Mouse (Mus musculus): ENCODE results near the gene Gm21973. TPM values are rescaled to one million over a fixed set of nuclear protein-coding genes. Genes with fewer than 3 reads are reported as not detected.

The Gm21973 gene
- total RNA-seq (2021), result not detected
- long read RNA-seq, experiment 1, result 0 reads
- long read RNA-seq, experiment 2, result 0 reads

- DNase-seq, result no peak
Observed at GRCm38 (mm10) chr15:10325080-10325479, at the start of gene Gm21973. TSS of gene Gm21973 (plus strand) at chr15:10325380.

- no peak for DNase-seq
Observed at GRCm38 (mm10) chr15:10276386-10276785, 48.8 kb upstream of the Gm21973 start.

GRCm38 (mm10) chr15:10277461-10277860 lies 47.7 kb upstream of the Gm21973 start:
- DNase-seq, result no peak

GRCm38 (mm10) chr15:10281546-10281945 lies 43.6 kb upstream of the Gm21973 start:
- DNase-seq, result no peak

- DNase-seq, result no peak
Observed at GRCm38 (mm10) chr15:10283661-10284060, 41.5 kb upstream of the Gm21973 start.

- DNase-seq, result no peak
Observed at GRCm38 (mm10) chr15:10296570-10296969, 28.6 kb upstream of the Gm21973 start.

GRCm38 (mm10) chr15:10298058-10298457 lies 27.1 kb upstream of the Gm21973 start:
- no peak for DNase-seq

GRCm38 (mm10) chr15:10299467-10299866 lies 25.7 kb upstream of the Gm21973 start:
- no peak for DNase-seq

- DNase-seq, result no peak
Observed at GRCm38 (mm10) chr15:10306461-10306860, 18.7 kb upstream of the Gm21973 start.

- no peak for DNase-seq
Observed at GRCm38 (mm10) chr15:10311826-10312225, 13.4 kb upstream of the Gm21973 start.

- DNase-seq, result no peak
Observed at GRCm38 (mm10) chr15:10313522-10314455, 11.4 kb upstream of the Gm21973 start.

GRCm38 (mm10) chr15:10330626-10331025 lies 5.4 kb downstream of the Gm21973 start:
- DNase-seq, result no peak

- no peak for DNase-seq
Observed at GRCm38 (mm10) chr15:10332566-10332965, 7.4 kb downstream of the Gm21973 start.

- DNase-seq, result no peak
Observed at GRCm38 (mm10) chr15:10338606-10339005, 13.4 kb downstream of the Gm21973 start.

- DNase-seq, result no peak
Observed at GRCm38 (mm10) chr15:10347044-10347443, 21.9 kb downstream of the Gm21973 start.

- DNase-seq, result no peak
Observed at GRCm38 (mm10) chr15:10358039-10358948, 33.1 kb downstream of the Gm21973 start, which contains the start of gene Agxt2. TSS of gene Agxt2 (plus strand) at chr15:10358532.

- no peak for DNase-seq
Observed at GRCm38 (mm10) chr15:10366331-10366730, 41.2 kb downstream of the Gm21973 start.

- no peak for DNase-seq
Observed at GRCm38 (mm10) chr15:10375404-10375803, 50.2 kb downstream of the Gm21973 start.

GRCm38 (mm10) chr15:10378338-10378959 lies 53.3 kb downstream of the Gm21973 start:
- no peak for DNase-seq

GRCm38 (mm10) chr15:10379757-10380458 lies 54.7 kb downstream of the Gm21973 start:
- DNase-seq, result no peak

- DNase-seq, result no peak
Observed at GRCm38 (mm10) chr15:10387263-10387662, 62.1 kb downstream of the Gm21973 start.
